Mouse (Mus musculus) lung, embryonic 14.5 days (tissue): ENCODE results near the gene Ccp110. TPM values are rescaled to one million over a fixed set of nuclear protein-coding genes. Genes with fewer than 3 reads are reported as not detected.

Experiments
- ATAC-seq: fragments of 200-750 bp; cut with Nextera tagmentation; 2 replicates; pipeline ENCODE4 v1.8.0; 2017; ENCODE audit warnings: mild to moderate bottlenecking, moderate TSS enrichment, moderate library complexity; ENCODE audit not compliant: insufficient read depth
- DNase-seq: peaks from one replicate; pipeline ENCODE4 v3.0.0-alpha.2; 2015
- H3K27ac ChIP-seq: fragments of 300-500 bp; sonication (generic); 2 replicates; pipeline ENCODE4 v1.5.1; 2014; ENCODE audit warnings: low read depth, mild to moderate bottlenecking, moderate library complexity
- H3K27me3 ChIP-seq: fragments of 300-500 bp; sonication (generic); 2 replicates; pipeline ENCODE4 v1.6.1; 2014; ENCODE audit warnings: low read length, control low read depth; ENCODE audit not compliant: insufficient read depth
- H3K36me3 ChIP-seq: fragments of 300-500 bp; sonication (generic); 2 replicates; pipeline ENCODE4 v1.6.1; 2014; ENCODE audit warnings: control low read depth; ENCODE audit not compliant: insufficient read depth
- H3K4me1 ChIP-seq: fragments of 300-500 bp; sonication (generic); 2 replicates; pipeline ENCODE4 v1.6.1; 2014; ENCODE audit warnings: antibody characterized with exemption, control low read depth; ENCODE audit not compliant: insufficient read depth
- H3K4me2 ChIP-seq: fragments of 300-500 bp; sonication (generic); 2 replicates; pipeline ENCODE4 v1.6.1; 2014; ENCODE audit warnings: mild to moderate bottlenecking
- H3K4me3 ChIP-seq: fragments of 300-500 bp; sonication (generic); 2 replicates; pipeline ENCODE4 v1.5.1; 2014; ENCODE audit warnings: low read depth, low read length
- H3K9ac ChIP-seq: fragments of 300-500 bp; sonication (generic); 2 replicates; pipeline ENCODE4 v1.6.1; 2014
- H3K9me3 ChIP-seq: fragments of 300-500 bp; sonication (generic); 2 replicates; pipeline ENCODE4 v1.6.1; 2016; ENCODE audit warnings: low read depth, low read length, control low read depth
- CTCF ChIP-seq: IDR thresholded peaks from 2 replicates; pipeline ENCODE4 v1.5.1; 2016; ENCODE audit warnings: antibody characterized with exemption, low read depth
- WGBS: fragments of 180-500 bp; shearing (Covaris S2); extraction: QIAGEN DNeasy Blood & Tissue Kit; methylation state at CpG from one replicate; pipeline ENCODE4 v1.1.7; 2014; 5-methylcytosine and 5-hydroxymethylcytosine counted together
- polyA plus RNA-seq: library from polyadenylated mRNA; unstranded; fragments of >200 nt; fragmentation: Nextera tagmentation; extraction: Ambion mirVana; gene quantifications from 2 replicates; pipeline ENCODE4 v1.2.1, GENCODE M21; 2014

Ccp110 gene
- polyA plus RNA-seq, 1 experiment from 2014 or later = 13.5 TPM

- Histone ChIP-seq H3K4me1 (no peaks in the 10 kb centered on the region), H3K9ac (no peak overlapping the region), H3K27me3 (no peaks in the 10 kb centered on the region), H3K4me2 (no peak overlapping the region), H3K9me3 (no peaks in the 10 kb centered on the region), H3K36me3 (peaks cover 56% of the 10 kb centered on the region), H3K27ac (no peak overlapping the region), H3K4me3 (no peak overlapping the region)
- no peak for DNase-seq
- ATAC-seq = no peak
- TF ChIP-seq CTCF = no peak
- 85% methylated on average over 6 of the region's 6 CpGs for WGBS
Measured at GRCm38 (mm10) chr7:118696146-118696545, 16.2 kb upstream of the Ccp110 start.

DNA sequence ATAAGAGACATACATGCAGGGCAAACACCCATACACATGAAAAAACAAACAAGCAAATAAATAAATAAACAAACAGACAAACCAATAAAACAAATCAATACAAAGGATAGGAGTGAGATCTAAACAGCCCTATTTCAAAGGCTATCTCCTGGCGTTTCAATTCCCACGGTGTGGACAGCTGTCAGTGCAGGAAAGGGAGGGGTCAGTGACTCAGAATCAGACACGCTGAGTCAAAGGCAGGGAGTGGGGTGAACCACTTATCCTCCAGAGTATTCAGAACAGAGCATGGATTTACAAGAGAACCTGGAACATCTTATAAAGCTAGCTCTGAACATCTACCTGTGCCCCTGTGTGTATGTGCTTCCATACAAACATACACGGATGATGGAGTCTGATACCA lies 15.2 kb upstream of the Ccp110 start:
- WGBS = 72% methylated on average over 4 of the region's 4 CpGs

GRCm38 (mm10) chr7:118698882-118699281 lies 13.5 kb upstream of the Ccp110 start:
- H3K4me2 ChIP-seq = no peak overlapping the region
- DNase-seq (no peak), ATAC-seq (no peak)
- TF ChIP-seq CTCF = no peak
- no peaks in the 10 kb centered on the region for H3K27me3 ChIP-seq
- H3K27ac ChIP-seq = no peak overlapping the region
- H3K4me3 ChIP-seq = no peak overlapping the region
- 82% methylated on average over 9 of the region's 9 CpGs for WGBS
- H3K4me1 ChIP-seq = no peaks in the 10 kb centered on the region
- H3K9me3 ChIP-seq = no peaks in the 10 kb centered on the region
- H3K36me3 ChIP-seq = peaks cover 38% of the 10 kb centered on the region
- H3K9ac ChIP-seq = no peak overlapping the region

More for the DNA sequence above, 15.2 kb upstream of the Ccp110 start:
- no peaks in the 10 kb centered on the region for H3K9me3 ChIP-seq
- TF ChIP-seq CTCF = no peak
- ATAC-seq (no peak), DNase-seq (no peak)
- no peak overlapping the region for H3K27ac ChIP-seq
- H3K27me3 ChIP-seq = no peaks in the 10 kb centered on the region
- no peak overlapping the region for H3K4me2 ChIP-seq
- H3K9ac ChIP-seq = no peak overlapping the region
- H3K36me3 ChIP-seq = peaks cover 50% of the 10 kb centered on the region
- H3K4me1 ChIP-seq = no peaks in the 10 kb centered on the region
- H3K4me3 ChIP-seq = no peak overlapping the region

- 79% methylated on average over 15 of the region's 15 CpGs for WGBS
- H3K27me3 ChIP-seq = no peaks in the 10 kb centered on the region
- H3K4me2 ChIP-seq = no peak overlapping the region
- H3K36me3 ChIP-seq = peaks cover 7% of the 10 kb centered on the region
- DNase-seq = peak; percentile 33
- no peak for TF ChIP-seq CTCF
- no peak overlapping the region for H3K9ac ChIP-seq
- H3K27ac ChIP-seq = no peak overlapping the region
- H3K9me3 ChIP-seq = no peaks in the 10 kb centered on the region
- no peak overlapping the region for H3K4me3 ChIP-seq
- 0 out of 2 replicates have a peak, but pooled peaks cover 6% of the 10 kb centered on the region for H3K4me1 ChIP-seq
- no peak for ATAC-seq
Measured at GRCm38 (mm10) chr7:118703144-118703561, 9.2 kb upstream of the Ccp110 start.

GRCm38 (mm10) chr7:118704001-118704850 lies 8.1 kb upstream of the Ccp110 start:
- Histone ChIP-seq H3K27ac (peak overlapping the region; percentile 83; the same call in 1 of the 2 replicates), H3K27me3 (no peaks in the 10 kb centered on the region), H3K4me1 (0 out of 2 replicates have a peak, but pooled peaks cover 6% of the 10 kb centered on the region), H3K36me3 (peaks cover 3% of the 10 kb centered on the region; the same call in 1 of the 2 replicates), H3K4me2 (peak overlapping the region; percentile 70), H3K4me3 (peak overlapping the region; percentile 87), H3K9ac (peak overlapping the region; percentile 83; the same call in 1 of the 2 replicates), H3K9me3 (no peaks in the 10 kb centered on the region)
- DNase-seq = peak; percentile 68
- no peak for TF ChIP-seq CTCF
- 66% methylated on average over 9 of the region's 9 CpGs for WGBS
- ATAC-seq = no peak

- ATAC-seq = peak; percentile 96
- Histone ChIP-seq H3K36me3 (peaks cover 3% of the 10 kb centered on the region; the same call in 1 of the 2 replicates), H3K4me1 (0 out of 2 replicates have a peak, but pooled peaks cover 6% of the 10 kb centered on the region), H3K4me3 (peak within 1 kb of the TSS; percentile 87), H3K27me3 (no peaks in the 10 kb centered on the region), H3K4me2 (peak within 1 kb of the TSS; percentile 70), H3K9me3 (no peaks in the 10 kb centered on the region), H3K27ac (peak within 1 kb of the TSS; percentile 83), H3K9ac (peak within 1 kb of the TSS; percentile 83)
- no peak for TF ChIP-seq CTCF
- WGBS = under 1% methylated on average over 66 of the region's 66 CpGs
- DNase-seq = peak; percentile 93
Measured at GRCm38 (mm10) chr7:118705101-118705961, 7.0 kb upstream of the Ccp110 start, which contains the start of gene Gde1. Gde1 (minus strand) TSS chr7:118705778.
